Mouse (Mus musculus) spleen, adult 12 weeks (tissue): ENCODE results near the gene Vmn1r239-ps.
"Not testable (repeated sequence)": the region's sequence is repeated elsewhere in the genome, so short reads cannot be mapped to it uniquely, and the experiment has no call there.

Source experiments
- DNase-seq: peaks from one replicate; pipeline ENCODE4 v3.0.0; 2022; ENCODE audit warnings: low spot score

The Vmn1r239-ps gene

GRCm38 (mm10) chrX:147453610-147454009 is at the start of gene Vmn1r239-ps:
TSS of gene Vmn1r239-ps (minus strand) at chrX:147453710.
- not testable (repeated sequence) for DNase-seq

GRCm38 (mm10) chrX:147489551-147489950 is 36.0 kb upstream of the Vmn1r239-ps start:
- DNase-seq, result no peak

GRCm38 (mm10) chrX:147443386-147443785 is 10.1 kb downstream of the Vmn1r239-ps start:
- no peak for DNase-seq

- no peak for DNase-seq
Measured at GRCm38 (mm10) chrX:147435400-147435799, 18.1 kb downstream of the Vmn1r239-ps start.

- DNase-seq, result no peak
Measured at GRCm38 (mm10) chrX:147429753-147430152, 23.8 kb downstream of the Vmn1r239-ps start.

DNA sequence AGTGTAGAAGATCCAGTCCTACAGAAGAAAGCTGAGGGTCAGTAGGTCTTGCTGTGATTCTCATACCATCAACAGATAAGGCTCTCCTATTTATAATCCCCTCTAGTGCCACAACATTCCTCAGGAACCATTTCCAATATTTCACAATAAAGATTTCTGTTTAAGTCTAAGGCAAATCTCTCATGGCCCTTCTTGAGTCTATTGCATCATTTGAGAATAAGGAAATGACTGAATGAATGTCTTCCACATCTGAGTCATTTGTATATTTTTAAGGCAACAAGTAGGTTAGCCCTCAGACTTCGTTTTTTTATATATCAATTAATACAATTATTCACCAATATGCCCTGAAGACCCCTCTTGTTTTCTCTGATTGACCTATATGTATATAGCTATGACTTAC is 24.4 kb downstream of the Vmn1r239-ps start, which contains the start of gene Il13ra2:
TSS of gene Il13ra2 (minus strand) at position 64 of the 400 bp plus-strand sequence.
- no peak for DNase-seq
